Mouse (Mus musculus): ENCODE results near the gene Dnaic2. TPM values are rescaled to one million over a fixed set of nuclear protein-coding genes. Genes with fewer than 3 reads are reported as not detected.

The Dnaic2 gene
- polyA plus RNA-seq (2015; fragmentation: Nextera tagmentation; extraction: Ambion mirVana) = 2.9 and 3.8 TPM in 2 replicates

DNA sequence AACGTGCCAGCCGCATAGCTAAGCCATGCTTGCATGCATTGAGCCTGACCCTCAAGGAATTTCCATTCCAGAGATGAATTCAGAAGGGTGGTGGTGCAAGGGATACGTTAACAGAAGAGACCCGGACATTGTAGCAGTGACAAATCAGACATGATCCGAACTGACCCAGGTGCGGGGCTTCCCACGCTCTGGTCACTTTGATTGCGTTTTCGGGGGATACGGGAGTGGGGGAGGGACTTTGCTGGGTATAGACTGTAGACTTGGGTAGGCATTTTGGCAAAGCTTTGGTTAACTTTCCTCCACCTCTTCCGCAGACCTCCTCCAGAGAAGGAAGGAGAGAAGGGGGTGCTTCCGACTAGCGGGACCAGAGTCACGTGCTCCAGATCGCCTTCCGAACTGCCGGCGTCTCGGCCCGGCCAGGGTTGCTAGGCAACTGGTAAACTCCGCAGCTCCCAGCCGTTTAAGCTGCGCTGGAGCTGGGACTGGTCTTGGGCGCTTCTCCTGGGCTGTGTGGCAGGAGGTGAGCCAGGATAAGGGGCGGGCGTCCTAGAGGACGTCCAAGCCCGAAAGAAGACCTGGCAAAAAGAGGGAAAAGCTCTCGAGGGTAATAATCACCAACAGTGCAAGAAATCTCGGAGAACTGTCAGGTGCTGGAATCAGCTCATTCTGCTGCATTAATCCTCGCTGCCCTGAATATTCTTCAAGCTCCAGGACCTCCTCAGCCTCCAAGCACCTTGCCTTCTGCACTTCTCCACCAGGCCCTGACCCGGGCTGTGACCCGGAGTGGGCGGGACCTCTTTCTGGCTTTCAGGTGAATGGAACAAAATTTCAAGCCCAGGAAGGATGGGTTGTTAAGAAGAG, at the start of gene Dnaic2:
Gene Dnaic2, plus strand, starts transcription at position 444 of the 861 bp plus-strand sequence.
- H3K27ac ChIP-seq = peak within 1 kb of the TSS; percentile 60
- H3K9me3 ChIP-seq = no peaks in the 10 kb centered on the region
- H3K36me3 ChIP-seq = no peaks in the 10 kb centered on the region
- peak within 1 kb of the TSS; percentile 65 for H3K4me2 ChIP-seq
- H3K27me3 ChIP-seq = no peaks in the 10 kb centered on the region
- peak within 1 kb of the TSS; percentile 34 for H3K4me3 ChIP-seq
- peaks cover 40% of the 10 kb centered on the region for H3K4me1 ChIP-seq (replicated peaks)
- H3K9ac ChIP-seq = peak within 1 kb of the TSS; percentile 54
- 7% methylated on average over 34 of the region's 34 CpGs for WGBS
- ATAC-seq (ENCODE audit: low FRiP score) = peak; percentile 90

DNA sequence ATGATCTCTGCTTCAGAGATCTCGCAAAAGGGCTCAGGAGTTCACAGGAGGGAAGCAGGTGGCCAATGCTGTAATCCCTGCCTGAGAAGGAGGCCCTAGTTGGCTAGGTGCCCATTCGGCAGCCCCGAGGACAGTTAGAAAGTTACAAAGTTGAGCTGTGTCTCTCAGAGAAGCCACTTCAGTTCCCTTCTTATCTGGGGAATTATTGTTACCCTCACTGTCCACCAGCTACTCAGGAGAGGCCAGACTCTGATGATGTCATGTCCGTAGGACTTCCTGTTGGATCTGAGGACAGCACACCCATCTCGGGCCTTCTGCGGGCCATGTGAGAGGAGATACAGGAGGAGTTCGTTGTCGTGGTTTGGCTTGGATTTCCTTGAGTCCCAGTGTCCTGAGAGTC, 47.6 kb upstream of the Dnaic2 start:
- Histone ChIP-seq H3K27me3 (peaks cover 13% of the 10 kb centered on the region), H3K9ac (no peak overlapping the region), H3K27ac (0 out of 2 replicates have a peak overlapping the region, but pooled peaks have one; percentile 30), H3K9me3 (no peaks in the 10 kb centered on the region), H3K4me1 (replicated peaks) (peaks cover 48% of the 10 kb centered on the region), H3K4me3 (no peak overlapping the region), H3K4me2 (no peak overlapping the region), H3K36me3 (no peaks in the 10 kb centered on the region)
- no peak for ATAC-seq (ENCODE audit: low FRiP score)
- 74% methylated on average over 8 of the region's 8 CpGs for WGBS

DNA sequence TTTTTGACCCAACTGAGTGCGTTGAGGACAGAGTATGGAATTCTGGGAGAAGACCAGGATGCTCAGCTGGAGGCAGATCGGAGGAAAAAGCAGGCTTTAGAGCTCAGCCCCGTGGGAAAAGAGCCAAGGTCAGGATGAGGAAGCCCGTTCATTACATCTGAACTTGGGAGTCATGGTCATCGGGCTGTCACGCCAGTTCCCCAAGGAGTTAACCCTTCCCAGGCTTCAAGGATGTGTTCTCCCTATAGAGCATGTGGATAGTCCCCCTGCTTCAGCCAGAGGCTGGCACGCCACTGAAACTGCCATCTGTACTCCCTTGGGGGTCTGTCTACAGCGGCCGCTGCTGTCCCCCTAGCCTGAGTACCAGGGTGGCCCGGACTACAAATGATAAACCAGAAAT, 46.9 kb upstream of the Dnaic2 start:
- 53% methylated on average over 10 of the region's 10 CpGs for WGBS
- Histone ChIP-seq H3K36me3 (no peaks in the 10 kb centered on the region), H3K4me1 (replicated peaks) (peaks cover 50% of the 10 kb centered on the region), H3K27ac (no peak overlapping the region), H3K9me3 (no peaks in the 10 kb centered on the region), H3K4me2 (no peak overlapping the region), H3K9ac (no peak overlapping the region), H3K27me3 (peaks cover 13% of the 10 kb centered on the region), H3K4me3 (no peak overlapping the region)
- no peak for ATAC-seq (ENCODE audit: low FRiP score)

GRCm38 (mm10) chr11:114681054-114681453, 46.2 kb upstream of the Dnaic2 start:
- H3K4me1 ChIP-seq (replicated peaks) = peaks cover 47% of the 10 kb centered on the region
- H3K4me2 ChIP-seq = no peak overlapping the region
- no peak for ATAC-seq (ENCODE audit: low FRiP score)
- H3K9ac ChIP-seq = no peak overlapping the region
- WGBS = 69% methylated on average over 5 of the region's 5 CpGs
- no peak overlapping the region for H3K27ac ChIP-seq
- H3K4me3 ChIP-seq = no peak overlapping the region
- H3K27me3 ChIP-seq = peaks cover 7% of the 10 kb centered on the region
- H3K36me3 ChIP-seq = no peaks in the 10 kb centered on the region
- H3K9me3 ChIP-seq = no peaks in the 10 kb centered on the region

GRCm38 (mm10) chr11:114682321-114682900, 44.8 kb upstream of the Dnaic2 start:
- no peaks in the 10 kb centered on the region for H3K36me3 ChIP-seq
- H3K4me2 ChIP-seq = no peak overlapping the region
- no peak overlapping the region for H3K9ac ChIP-seq
- no peak for ATAC-seq (ENCODE audit: low FRiP score)
- no peaks in the 10 kb centered on the region for H3K27me3 ChIP-seq
- H3K27ac ChIP-seq = no peak overlapping the region
- no peak overlapping the region for H3K4me3 ChIP-seq
- peaks cover 36% of the 10 kb centered on the region for H3K4me1 ChIP-seq (replicated peaks)
- 95% methylated on average over 13 of the region's 13 CpGs for WGBS
- no peaks in the 10 kb centered on the region for H3K9me3 ChIP-seq

DNA sequence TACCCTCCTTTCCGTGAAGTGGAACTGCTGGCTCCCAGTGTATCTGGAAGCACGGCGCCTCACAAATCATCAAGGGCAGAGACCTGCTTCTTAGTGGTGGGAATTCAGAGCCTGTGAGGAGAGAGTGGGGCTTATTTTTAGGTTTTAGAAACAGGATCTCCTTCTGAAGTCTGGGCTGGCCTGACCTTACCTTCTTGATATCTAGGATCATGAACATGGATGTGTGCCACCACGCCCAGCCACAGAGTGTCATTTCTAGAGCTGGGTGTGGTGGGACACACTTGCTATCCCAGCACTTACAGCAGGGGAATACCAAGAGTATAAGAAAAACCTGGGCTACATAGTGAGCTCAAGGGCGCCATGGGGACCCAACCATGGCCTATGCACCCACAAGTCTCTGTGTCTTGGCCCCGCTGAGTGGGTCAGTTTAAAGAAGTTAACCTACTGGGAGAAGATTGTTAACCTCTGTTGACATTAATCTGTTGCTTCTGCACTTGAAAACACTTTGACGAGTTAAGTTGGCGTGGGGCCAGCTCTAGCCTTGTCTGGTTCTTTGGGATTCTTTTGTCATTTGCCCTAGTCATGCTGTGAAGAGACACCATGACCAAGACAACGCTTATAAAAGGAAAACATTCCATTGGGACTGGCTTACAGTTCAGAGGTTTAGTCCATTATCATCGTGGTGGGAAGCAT, 44.0 kb upstream of the Dnaic2 start:
- Histone ChIP-seq H3K9me3 (no peaks in the 10 kb centered on the region), H3K27me3 (no peaks in the 10 kb centered on the region), H3K4me1 (replicated peaks) (peaks cover 40% of the 10 kb centered on the region), H3K36me3 (no peaks in the 10 kb centered on the region), H3K27ac (no peak overlapping the region), H3K4me3 (no peak overlapping the region), H3K9ac (no peak overlapping the region), H3K4me2 (no peak overlapping the region)
- ATAC-seq (ENCODE audit: low FRiP score) = no peak
- 79% methylated on average over 10 of the region's 10 CpGs for WGBS

DNA sequence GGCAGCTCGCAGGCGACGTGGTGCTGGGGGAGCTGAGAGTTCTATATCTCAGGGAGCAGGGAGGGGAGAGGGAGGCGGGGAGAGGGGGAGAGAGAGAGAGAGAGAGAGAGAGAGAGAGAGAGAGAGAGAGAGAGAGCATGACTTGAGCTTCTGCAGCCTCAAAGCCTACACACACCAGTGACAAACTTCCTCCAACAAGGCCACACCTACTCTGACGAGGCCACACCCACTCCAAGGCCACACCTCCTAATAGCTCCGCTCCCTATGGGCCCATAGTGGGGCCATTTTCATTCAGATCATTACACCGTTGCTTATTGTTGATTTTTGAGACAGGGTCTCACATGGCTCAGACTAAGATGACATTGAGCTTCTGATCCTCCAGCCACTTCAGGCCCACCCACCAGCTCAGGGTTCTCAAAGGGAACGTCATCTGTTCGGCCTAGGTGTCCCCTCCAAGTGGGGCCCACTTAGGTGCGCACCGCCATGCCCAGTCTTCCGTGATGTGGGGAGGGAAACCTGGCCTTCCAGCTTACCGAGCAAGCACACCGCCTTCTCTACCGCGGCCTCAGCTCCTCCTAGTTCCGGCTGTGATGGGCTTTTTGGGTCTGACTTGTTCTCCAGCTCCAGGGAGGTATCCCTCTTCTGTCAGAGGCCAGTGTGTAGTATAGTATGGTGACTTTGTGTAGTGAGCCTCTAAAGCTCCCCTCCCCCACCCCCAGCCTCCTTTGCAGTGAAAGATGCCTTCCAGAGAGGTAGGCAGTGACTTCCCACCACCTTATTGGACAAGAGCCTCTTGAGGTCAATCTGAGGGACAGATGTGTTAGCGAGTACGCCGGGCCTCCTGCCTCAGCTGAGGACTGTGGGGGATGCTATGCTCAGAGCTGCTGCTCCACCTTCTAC, 43.2 kb upstream of the Dnaic2 start:
- Histone ChIP-seq H3K9me3 (no peaks in the 10 kb centered on the region), H3K36me3 (no peaks in the 10 kb centered on the region), H3K27me3 (no peaks in the 10 kb centered on the region), H3K4me3 (no peak overlapping the region), H3K9ac (no peak overlapping the region), H3K4me1 (replicated peaks) (peaks cover 40% of the 10 kb centered on the region), H3K4me2 (no peak overlapping the region), H3K27ac (no peak overlapping the region)
- ATAC-seq (ENCODE audit: low FRiP score) = no peak
- 70% methylated on average over 19 of the region's 20 CpGs for WGBS

DNA sequence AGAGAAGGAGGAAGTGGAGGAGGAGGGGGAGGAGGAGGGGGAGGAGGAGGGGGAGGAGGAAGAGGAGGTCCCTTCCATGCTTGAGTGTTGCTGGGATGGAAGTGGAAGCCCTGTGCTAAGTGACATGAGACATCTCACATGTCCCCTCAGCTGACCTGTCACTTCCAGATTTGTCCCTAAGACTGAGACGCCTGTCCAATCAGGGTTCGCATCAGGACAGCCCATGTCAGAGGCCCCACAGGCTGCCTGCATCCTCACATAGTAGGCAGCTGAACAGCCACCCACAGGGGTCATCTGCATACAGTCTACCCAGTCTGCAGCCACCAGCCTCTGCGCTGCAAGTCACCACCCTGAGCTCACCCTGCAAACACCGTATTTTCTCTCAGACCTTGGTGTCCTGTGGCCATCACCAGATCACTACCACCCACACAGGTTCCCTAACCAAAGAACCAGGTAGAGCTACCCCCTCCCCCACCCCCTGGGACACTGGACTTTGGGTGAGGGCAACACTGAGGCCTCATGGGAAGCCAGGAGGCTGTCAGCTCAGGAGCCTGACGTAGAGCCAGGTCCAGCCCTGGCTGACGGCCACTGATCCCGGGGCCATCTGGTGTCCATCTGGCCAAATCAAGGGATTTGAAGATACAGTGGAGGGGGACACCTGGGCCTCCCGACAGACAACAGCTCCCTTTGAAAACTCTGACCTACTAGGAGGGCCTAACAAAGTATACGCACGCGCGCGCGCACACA, 42.4 kb upstream of the Dnaic2 start:
- Histone ChIP-seq H3K4me2 (no peak overlapping the region), H3K27ac (no peak overlapping the region), H3K4me1 (replicated peaks) (peaks cover 33% of the 10 kb centered on the region), H3K4me3 (no peak overlapping the region), H3K36me3 (0 out of 2 replicates have a peak, but pooled peaks cover under 1% of the 10 kb centered on the region), H3K9ac (no peak overlapping the region), H3K27me3 (no peaks in the 10 kb centered on the region), H3K9me3 (no peaks in the 10 kb centered on the region)
- WGBS = 71% methylated on average over 14 of the region's 14 CpGs
- ATAC-seq (ENCODE audit: low FRiP score) = no peak

- Histone ChIP-seq H3K9ac (no peak overlapping the region), H3K4me1 (replicated peaks) (peaks cover 25% of the 10 kb centered on the region), H3K27ac (no peak overlapping the region), H3K4me3 (no peak overlapping the region), H3K4me2 (no peak overlapping the region), H3K9me3 (no peaks in the 10 kb centered on the region), H3K36me3 (0 out of 2 replicates have a peak, but pooled peaks cover 7% of the 10 kb centered on the region), H3K27me3 (no peaks in the 10 kb centered on the region)
- 75% methylated on average over 9 of the region's 9 CpGs for WGBS
- ATAC-seq (ENCODE audit: low FRiP score) = no peak
These were observed 41.6 kb upstream of the Dnaic2 start for GRCm38 (mm10) chr11:114685526-114686040.

- ATAC-seq (ENCODE audit: low FRiP score) = no peak
- Histone ChIP-seq H3K4me2 (no peak overlapping the region), H3K4me3 (no peak overlapping the region), H3K9ac (no peak overlapping the region), H3K27me3 (no peaks in the 10 kb centered on the region), H3K27ac (no peak overlapping the region), H3K4me1 (replicated peaks) (peaks cover 21% of the 10 kb centered on the region), H3K36me3 (0 out of 2 replicates have a peak, but pooled peaks cover 8% of the 10 kb centered on the region), H3K9me3 (no peaks in the 10 kb centered on the region)
- whole genome bisulfite sequencing = 92% methylated on average over 16 of the region's 16 CpGs
These were observed 40.8 kb upstream of the Dnaic2 start for GRCm38 (mm10) chr11:114686221-114686959.
